Mouse (Mus musculus): ENCODE results near the gene Lama1.
A peak's percentile ranks its signal among the peaks of the same experiment; 100 is the strongest.
"Not testable (repeated sequence)": the region's sequence is repeated elsewhere in the genome, so short reads cannot be mapped to it uniquely, and the experiment has no call there.

Lama1 gene

DNA sequence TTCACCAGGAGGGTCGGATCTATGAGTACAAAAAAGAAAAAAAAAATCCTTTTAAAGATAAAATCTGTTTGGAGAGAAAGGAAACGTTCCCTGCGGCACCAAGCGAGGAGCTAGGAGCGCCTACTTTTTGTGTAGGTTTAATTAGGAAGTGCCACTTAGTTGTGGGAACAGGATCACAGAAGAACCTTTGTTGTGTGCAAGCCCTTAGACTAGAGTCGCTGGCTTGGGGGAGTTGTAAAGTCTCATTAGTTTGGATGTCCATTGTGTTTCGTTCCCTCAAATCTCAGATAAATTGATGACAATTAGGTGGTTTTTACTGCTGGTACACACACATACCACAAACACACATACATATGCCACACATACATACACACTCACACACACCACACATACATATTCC lies 25.0 kb downstream of the Lama1 start:
- no peak for DNase-seq (ENCODE audit: low read depth)

DNA sequence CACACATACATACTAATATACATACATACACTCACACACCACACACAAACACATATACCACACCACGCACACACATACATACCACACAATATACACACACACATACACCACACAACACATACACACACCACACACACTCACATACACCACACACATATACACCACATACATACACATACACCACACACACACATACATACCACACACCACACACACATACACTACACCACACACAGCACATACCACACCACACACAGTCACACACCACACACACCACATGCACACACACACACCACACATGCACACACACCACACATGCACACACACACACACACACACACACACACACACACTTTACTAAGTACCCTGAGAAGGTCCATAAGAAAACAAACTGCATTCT lies 25.5 kb downstream of the Lama1 start:
- no peak for DNase-seq (ENCODE audit: low read depth)

DNA sequence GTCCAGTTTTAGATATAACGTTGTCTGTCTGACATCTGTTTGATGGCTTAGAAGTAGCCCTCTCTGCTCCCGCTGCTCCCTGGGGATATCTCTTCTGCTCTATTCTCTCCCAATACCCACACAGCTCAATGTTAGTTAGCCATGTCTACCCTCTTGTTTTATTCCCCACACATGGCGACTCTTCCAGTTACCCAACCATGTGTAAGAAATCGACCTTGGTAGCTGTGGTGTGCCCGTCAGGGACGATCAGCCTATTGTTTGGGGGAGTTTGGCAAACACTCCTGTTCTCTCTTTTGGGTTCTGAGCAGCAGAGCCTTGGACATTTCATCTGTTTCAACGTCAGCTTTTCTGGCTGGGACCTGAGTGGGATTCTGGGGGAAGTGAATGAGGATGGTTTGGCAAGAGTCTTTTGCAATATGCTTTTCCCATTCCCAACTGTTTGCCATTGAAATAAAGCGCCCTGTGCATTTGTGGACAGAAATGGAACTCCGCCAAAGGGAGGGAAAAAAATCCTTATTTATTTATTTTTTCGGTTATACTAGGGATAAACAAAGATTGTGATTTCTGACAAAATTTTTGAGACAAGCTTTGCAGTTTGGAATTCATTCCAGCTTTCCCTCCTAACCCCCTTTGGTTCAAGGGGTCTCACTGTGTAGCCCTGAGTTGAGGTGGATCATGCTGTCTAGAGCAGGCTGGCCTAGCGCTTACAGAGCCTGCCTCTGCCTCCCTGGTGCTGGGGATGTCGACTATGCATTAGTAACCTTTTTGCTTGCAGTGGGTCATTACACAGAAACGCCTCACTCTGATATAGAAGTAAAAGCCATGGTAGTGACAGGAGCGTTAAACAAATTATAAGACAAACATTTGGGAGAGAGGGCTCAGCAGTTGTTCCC lies 26.4 kb downstream of the Lama1 start:
- no peak for DNase-seq (ENCODE audit: low read depth)

DNA sequence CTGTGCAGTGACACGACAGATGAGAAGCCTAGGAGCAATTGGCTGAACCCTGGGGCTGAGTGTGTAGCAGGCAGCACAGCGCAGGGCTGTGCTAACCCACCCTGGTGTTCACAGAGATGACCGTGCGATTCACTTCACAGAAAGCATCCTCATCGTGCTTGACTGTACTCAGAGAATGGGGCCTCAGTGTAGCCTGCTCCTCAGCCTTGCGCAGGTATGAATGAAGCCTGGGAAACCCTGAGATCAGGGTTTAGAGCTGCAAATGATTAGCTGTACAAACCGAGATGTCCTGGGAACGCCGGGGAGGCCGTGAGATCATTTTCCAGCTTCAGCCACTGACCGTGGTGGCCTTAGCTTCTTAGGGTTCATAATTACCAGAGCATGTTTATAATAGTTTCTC lies 29.5 kb downstream of the Lama1 start:
- no peak for DNase-seq (ENCODE audit: low read depth)

DNA sequence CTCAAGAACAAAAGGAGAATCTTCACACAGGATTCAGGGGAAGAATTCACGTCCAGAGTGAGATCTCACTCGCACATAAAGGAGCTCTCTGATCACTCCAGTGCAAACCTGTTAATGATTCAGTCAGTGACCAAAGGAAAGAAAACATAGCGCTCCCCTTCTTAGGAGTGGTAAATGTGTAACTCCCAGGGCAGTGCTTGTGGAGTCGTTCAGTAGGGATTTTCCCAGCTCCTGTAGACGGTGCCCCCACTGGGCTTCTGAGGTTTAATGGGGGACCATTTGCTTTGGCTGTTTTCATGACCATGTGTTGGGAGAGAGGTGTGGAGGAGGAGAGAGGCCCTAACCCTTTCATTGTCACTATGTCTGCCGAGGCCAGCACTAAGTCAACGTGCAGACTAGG lies 31.7 kb downstream of the Lama1 start:
- DNase-seq (ENCODE audit: low read depth): no peak

DNA sequence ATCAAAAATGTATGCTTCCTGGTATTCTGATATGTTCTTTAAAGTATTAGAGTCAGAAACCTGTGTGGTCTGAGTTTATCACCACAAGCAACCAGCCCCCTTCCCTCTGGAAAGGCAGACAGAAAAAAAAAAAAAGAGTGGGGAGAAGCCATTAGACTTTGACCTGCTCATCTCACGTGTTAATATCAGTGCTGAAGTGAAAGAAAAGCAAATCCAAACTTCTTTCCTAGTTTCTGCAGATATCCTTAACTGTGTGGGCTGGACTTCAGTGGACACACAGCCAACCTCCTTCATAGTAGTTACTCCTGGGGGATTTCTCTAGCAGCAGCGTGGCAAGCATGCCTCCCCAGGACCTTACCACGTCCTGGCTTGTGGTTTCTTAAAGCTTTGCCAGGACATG lies 34.0 kb downstream of the Lama1 start:
- no peak for DNase-seq (ENCODE audit: low read depth)

DNA sequence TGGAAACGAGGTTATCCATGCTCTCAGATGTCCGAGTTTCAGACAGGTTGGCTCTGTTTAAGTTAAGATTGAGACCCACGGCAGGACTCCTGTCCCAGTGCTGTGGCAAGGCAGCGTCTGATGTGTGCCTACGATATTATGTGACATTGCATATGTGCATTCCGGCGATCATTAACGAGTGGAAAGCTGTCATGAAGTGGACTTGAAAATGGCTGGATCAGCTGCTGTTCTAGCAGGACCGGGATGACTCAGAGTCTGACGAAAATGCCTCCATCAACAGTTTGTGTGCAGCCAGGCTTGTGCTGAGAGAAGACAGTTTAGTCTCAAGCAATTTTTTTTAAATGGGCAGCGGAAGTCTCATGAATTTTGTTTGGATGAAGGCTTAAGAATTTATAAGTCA lies 34.9 kb downstream of the Lama1 start:
- no peak for DNase-seq (ENCODE audit: low read depth)

DNA sequence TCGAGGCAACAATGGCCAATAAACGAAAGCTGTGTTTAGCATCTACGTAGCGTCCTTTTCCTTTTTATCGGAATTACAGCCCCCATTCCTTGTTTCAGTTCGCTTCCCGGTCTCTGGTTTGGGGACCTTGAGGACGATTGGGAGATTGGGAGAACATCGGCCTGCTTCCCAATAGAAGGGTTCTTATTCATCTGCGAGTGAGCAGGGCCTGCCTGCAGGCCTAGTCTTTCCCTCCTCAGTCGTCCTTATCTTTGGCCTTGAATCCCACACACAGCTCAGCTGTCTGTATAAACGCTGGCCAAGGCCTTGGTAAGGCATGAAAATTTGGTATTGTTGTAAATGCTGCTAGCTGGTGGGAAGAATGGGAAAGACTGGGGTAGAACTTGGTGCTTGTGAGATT lies 36.5 kb downstream of the Lama1 start:
- DNase-seq (ENCODE audit: low read depth): no peak

DNA sequence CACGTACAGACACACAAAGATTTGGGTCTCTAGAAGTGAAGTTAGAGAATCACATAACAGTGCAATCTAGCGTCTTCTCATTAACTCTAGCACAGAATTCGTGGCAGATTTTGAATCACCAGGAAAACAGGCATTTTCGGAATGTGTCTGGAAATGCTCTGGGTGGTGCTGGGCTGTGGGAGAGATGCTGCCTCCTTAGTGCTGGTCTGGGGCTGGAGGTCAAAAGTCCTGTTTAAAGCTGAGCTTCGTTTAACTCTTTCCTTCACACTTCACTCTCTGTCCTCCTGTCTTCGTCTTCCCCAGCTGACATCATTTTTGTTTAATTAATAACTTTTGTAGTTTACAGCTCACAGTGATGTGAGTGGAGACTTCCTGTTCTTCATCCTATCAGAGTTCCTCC lies 38.7 kb downstream of the Lama1 start:
- no peak for DNase-seq (ENCODE audit: low read depth)

DNA sequence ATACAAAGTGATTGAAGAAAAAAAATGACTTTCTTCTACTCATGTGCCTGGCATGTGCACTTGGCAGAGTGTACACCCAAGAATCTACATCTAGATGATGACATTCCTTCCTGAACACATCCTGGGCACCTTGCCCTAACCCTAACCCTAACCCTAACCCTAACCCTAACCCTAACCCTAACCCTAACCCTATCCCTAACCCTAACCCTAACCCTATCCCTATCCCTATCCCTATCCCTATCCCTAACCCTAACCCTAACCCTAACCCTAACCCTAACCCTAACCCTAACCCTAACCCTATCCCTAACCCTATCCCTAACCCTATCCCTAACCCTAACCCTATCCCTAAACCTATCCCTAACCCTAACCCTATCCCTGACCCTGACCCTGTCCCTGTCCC lies 44.2 kb downstream of the Lama1 start:
- not testable (repeated sequence) for DNase-seq (ENCODE audit: low read depth)

DNA sequence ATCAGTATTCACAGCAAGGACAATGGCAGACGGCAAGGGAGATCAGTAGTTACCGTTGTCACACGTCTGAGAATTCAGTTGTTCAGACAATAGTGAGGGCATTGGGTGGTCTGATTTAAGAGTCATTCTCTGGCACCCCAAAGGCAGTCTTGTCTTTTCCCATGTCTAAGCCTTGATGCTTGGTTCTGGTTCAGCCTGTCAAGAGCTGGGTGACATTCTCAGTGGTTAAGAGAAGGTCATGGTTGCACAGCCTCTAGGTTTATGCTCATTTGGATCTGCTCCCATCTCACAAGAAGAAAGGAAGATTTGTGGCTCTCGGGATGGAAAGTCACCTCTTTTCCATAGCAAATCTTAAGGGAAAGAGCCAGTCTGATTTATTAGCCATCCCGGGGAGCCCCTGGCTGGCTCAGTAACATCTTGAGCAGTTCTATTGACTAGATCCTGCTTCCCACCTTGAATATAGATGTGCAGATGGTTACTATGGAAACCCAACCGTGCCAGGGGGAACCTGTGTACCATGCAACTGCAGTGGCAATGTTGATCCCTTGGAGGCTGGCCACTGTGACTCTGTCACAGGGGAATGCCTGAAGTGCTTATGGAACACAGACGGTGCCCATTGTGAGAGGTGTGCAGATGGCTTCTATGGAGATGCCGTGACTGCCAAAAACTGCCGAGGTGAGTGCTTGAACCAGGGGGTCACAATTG lies 67.3 kb downstream of the Lama1 start:
- DNase-seq (ENCODE audit: low read depth): no peak

DNA sequence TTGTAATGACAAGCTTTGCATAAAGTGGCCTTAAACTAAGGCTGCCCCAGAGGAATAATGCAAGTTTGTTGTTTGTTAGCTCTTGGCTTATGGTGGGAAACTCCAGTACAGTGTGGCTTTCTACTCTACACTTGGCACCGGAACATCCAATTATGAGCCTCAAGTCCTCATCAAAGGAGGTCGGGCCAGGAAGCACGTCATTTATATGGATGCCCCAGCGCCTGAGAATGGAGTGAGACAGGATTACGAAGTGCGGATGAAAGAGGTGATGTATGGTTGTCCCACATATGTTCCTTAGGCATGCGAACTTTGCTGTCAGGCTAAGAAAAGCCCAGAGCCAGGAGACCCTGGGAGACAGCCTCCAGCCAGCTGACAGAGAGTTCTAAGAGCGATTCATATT lies 76.5 kb downstream of the Lama1 start:
- DNase-seq (ENCODE audit: low read depth): no peak

DNA sequence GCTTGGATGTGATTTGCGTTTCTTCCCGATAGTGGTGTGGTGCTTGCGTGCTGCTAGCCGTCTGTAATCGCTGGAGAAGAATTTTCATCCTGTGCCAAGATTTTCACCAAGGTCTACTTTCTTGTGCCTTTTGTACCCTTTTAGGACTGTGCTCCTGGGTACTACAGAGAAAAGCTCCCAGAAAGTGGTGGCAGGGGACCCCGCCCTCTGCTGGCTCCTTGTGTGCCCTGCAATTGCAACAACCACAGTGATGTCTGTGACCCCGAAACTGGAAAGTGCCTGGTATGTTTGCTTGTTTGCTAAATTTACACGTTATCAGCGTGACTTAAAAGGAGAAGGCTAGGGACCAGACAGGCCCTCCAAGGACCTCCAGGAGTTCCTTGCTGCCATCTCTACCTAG lies 79.7 kb downstream of the Lama1 start:
- DNase-seq (ENCODE audit: low read depth): no peak

DNA sequence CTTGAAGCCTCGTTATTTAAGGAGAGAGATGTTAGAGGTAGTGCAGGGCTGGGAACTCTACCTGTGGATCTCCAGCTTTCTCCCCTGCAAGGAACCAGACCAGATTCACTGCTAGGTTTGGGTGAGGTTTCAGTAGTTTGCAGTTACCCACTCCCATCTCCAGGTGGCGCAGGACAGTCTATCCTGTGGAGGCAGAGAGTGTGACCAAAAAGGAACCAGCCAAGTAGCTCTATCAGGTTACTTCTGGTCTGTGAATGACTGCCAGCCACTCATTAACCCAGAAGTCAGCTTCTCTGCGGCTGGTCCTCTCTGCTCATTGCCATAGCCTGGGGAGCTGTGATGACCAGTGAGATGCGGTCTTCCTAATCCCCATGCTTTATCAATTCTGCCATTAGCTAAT lies 82.8 kb downstream of the Lama1 start:
- peak; percentile 16 for DNase-seq (ENCODE audit: low read depth)

DNA sequence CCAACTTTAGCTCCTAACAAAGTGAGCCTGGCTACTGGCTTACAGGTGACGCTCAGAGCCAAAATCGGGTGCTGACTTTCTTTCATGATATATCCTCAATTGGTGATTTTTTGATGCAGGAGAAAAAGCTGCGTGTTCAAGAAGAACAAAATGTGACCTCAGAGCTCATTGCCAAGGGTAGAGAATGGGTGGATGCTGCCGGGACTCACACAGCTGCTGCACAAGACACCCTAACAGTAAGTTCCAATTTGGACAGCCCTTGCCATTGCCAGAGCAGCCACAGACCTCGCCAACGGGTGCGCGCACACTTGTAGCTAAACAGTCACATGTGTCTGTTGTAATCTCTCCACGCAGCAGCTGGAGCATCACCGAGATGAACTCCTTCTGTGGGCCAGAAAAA lies 94.0 kb downstream of the Lama1 start:
- no peak for DNase-seq (ENCODE audit: low read depth)

DNA sequence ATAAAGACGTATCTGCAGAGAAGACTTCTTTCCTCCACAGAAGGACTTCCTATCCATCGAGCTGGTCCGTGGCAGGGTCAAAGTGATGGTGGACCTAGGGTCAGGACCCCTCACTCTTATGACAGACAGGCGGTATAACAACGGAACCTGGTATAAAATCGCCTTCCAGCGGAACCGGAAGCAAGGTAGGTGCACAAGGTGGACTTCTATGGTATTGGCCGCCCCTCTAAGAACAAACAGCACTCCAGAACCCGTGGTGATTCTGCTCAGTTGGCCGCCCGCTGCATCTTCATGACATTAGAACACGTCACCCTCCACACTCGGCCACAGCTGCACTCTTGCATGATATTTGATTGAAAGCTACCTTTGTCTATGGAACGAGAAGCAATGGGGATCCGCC lies 112.1 kb downstream of the Lama1 start:
- DNase-seq (ENCODE audit: low read depth): no peak

DNA sequence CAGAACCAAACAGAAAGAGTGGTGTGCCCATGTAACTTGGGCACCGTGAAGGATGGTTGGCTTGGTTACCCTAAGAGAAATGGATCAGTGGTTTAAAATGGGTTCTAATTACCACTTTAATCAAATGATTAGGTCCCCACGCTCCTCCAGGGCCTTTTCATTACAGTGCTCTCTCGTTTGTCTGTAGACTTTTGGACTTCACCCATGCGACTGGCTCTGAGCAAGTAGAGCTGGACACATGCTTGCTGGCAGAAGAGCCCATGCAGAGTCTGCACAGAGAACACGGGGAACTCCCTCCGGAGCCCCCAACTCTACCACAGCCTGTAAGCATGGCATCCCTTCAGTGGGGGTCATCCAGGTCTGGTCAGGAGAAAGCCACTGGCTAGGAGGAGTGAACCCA lies 116.6 kb downstream of the Lama1 start:
- no peak for DNase-seq (ENCODE audit: low read depth)

DNA sequence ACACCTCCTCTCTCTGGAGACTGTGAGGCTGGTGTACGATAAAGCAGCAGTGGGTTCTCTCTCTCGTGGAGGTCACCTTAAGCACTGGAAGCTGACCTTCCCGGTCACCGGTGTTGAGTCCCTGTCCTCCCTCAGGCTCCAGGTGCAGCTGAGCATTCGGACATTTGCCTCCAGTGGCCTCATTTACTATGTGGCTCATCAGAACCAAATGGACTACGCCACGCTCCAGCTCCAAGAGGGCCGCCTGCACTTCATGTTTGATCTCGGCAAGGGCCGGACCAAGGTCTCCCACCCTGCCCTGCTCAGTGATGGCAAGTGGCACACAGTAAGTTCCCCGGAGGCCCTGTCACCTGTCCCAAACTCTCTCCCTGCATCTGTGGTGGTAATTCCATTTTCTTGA lies 118.7 kb downstream of the Lama1 start:
- DNase-seq (ENCODE audit: low read depth): no peak

DNA sequence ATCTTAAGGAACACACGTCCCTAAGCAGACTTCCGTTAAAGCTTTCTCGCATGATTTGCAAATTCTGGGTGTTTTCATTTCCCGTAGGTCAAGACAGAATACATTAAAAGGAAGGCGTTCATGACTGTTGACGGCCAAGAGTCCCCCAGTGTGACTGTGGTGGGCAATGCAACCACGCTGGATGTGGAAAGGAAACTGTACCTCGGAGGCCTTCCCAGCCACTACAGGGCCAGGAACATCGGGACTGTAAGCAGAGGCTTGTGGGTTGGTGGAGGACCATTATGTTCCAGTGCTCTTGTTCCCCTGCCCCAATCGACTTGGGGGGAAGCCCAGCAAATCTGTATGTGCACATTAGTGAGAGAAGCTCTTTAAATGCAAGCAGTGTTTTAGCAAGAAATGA lies 119.9 kb downstream of the Lama1 start:
- no peak for DNase-seq (ENCODE audit: low read depth)

DNA sequence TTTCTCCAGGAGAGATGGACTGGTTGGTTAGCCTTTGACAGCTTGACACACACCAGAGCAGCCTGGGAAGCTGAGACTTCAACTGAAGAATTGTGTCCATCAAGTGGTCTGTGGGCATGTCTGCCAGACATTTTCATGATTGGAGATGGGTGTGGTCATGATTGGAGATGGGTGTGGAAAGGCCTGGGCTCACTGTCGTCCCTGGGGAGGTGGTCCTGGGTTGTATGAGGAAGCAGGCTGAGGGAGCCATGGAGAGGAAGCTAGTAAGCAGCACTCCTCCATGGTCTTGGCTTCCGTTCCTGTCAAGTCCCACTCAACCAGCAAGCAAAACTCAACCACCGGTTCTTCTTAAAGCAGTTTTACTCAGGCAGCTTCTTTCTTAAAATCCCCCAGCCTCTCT lies 130.4 kb downstream of the Lama1 start:
- DNase-seq (ENCODE audit: low read depth): no peak

DNA sequence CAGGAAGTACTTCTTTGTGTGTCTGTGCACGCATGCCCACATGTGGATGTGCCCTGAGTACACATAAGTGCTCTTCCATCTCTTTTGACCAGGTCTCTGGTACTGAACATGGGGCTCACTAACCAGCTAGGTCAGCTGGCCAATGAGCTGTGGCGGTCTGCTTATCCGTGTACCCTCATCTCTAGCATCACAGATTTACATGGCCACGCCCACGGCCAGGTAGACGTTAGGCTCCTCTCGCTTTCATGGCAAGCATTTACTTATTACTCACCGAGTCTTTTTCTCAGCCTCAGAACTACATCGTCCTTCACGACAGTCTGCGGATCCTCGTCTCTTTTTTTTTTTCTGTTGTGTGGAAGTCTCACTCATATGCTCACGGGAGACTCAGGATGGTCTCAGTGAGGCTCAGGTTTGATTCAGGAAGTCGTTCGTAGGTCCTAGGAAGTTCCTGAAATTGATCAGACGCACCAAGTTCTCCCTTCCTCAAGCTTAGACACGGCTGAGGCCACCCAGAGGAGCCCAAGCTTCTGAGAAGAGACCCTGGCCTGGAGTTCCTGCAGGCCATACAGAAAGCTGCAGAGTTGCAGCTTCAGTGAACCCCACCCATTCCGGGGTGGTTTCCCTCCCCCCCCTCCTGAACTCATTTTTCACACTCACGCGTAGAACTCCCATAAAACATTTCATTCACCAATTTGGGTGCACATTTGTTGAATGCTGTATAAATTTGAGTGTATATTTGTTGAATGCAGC lies 139.3 kb downstream of the Lama1 start:
- DNase-seq (ENCODE audit: low read depth): no peak

DNA sequence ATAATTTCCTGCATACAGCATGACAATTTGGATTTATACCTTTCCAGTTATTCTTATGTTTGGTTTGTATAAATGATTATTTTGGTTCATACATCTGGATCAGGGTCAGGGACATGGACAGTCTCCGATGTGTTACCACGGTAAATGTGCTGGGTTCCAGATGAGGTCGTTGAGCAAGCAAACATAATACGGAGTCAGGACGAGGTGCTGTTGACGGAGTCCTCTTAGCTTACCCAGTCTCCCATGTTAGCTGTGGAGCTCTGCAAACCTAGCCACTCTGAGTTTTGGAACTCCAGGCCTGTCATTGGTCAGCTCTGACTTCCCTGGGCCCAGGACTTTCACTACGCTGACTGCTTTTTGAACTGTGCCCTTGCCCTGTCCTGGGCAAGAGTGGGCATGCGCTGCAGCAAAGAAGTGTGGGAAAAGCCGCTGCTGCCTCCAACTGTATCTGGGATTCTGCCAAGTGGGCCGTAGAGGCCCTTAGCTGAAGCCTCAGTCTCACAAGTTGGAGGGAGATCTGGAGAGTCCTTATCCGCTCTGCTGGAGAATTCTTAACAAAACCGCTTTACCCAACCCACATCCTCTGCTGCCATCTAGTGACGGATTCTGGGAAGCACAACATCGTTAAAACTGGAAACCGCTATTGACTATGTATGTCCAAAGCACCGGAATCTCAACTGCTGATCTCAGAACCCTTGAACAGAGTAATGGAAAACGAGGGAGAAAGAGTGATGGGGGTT lies 140.5 kb downstream of the Lama1 start:
- DNase-seq (ENCODE audit: low read depth): peak; percentile 58

All from c-Kit-positive CD71-negative TER-119-negative erythroid progenitor cells, embryonic 14.5 days (primary cell).